Mouse (Mus musculus) kidney, postnatal 36 days (tissue): Measurements from ENCODE around the gene Asphd2.
"Not testable (repeated sequence)": the region's sequence is repeated elsewhere in the genome, so short reads cannot be mapped to it uniquely, and the experiment has no call there.

Source experiments
- DNase-seq, 2 experiments: peaks; one replicate each; pipeline ENCODE4 v3.0.0; 2021 to 2022; ENCODE audit warnings: mixed read lengths in 2 of 2

Asphd2 gene

GRCm38 (mm10) chr5:112394779-112395443, at the start of gene Asphd2:
TSS of gene Asphd2 (minus strand) at chr5:112394866.
- peak in 1 of 2 experiments; percentile 14 for DNase-seq

DNA sequence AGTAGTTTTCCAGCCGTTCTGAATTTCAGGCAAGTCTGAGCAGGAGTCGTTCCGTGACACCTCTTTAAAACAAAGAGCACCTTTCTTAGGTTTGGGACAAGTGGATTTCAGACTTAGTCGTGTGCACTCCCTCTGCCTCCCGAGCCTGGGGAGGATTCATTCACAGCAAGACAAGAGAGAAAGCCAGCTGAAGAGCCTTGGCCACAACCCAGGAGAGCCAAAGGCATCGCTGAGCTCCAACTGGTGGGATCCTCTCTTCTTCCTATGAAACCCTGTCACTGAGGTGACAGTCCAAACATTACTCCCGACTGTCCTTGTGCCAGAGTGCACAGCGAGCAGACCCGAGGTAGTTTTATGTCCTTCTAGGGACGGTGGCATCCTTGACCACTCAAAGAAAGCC, 43.9 kb upstream of the Asphd2 start:
- DNase-seq: no peak

GRCm38 (mm10) chr5:112433004-112433403, 38.3 kb upstream of the Asphd2 start:
- peak; percentile 55 to 83 for DNase-seq

DNA sequence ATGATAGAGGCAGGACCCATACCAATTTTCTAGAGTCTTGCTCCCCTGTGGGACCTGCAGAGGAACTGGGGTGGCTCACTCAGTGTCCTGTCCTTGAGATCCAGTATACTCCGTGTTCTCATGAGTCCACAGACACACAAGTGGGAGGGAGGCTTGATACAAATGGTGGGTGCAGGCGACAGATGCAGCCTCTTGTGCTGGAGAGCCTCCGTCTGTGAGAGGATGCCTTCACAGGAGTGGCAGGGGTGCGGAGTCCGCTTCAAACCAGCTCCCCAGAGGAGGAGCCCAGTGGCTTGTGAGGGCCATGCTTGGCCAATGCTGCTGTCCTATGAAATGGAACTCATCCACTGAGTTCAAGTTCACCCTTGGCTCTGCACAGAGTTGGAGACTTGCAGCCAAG, 37.4 kb upstream of the Asphd2 start:
- no peak for DNase-seq

DNA sequence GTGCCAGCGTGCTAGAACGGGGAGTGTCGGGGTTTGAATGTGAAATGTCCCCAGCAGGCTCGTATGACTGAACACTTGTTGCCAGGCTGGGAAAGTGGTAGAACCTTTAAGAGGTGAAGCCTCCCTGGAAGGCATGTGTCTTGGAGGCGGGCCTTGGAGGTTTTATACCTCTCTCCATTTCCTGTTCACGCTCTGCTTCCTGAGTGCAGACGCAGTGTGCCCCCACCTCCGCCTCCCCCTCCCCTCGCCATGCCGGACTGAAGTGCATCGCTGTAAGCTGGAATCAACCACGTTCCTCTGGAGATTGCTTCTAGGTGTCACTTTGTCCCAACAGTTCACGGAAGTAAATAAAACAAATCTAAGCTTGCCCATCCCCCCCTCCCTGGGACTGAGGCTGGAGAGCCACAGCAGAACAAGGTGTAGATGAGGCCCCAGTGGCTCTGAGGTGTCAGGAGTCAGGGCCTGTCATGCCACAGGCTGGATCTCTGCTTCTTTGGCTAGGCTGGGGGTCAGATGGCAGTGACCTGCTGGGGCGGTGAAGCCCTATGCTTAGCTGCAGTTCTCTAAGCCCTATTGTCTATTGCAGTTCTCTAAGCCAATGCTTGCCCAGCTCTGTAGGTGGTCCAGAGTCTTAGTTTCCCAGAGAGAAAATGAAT, 36.6 kb upstream of the Asphd2 start:
- DNase-seq: peak in 1 of 2 experiments; percentile 9

- DNase-seq: peak; percentile 46 to 80
Measured at GRCm38 (mm10) chr5:112428944-112429343, 34.3 kb upstream of the Asphd2 start.

- peak; percentile 45 to 84 for DNase-seq
Measured at GRCm38 (mm10) chr5:112427283-112427682, 32.6 kb upstream of the Asphd2 start.

DNA sequence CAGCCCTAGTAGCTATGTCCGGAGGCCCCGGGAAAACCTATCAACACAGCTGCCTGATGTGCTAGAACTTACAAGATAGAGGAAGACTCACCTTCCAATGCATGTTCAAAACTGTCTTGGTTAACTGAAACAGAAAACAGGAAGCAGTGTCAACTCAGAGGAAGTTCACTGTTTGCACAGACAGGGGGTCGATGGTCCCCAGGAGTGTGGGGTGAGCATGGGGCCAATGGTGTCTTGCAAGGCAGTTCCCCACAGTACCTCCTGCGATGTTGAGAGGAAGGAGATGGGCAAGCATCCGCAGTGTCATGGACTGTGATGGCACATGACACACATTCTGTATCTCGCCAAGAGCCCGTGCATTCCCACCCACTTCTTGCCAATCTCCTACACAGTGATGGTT, 32.0 kb upstream of the Asphd2 start:
- no peak for DNase-seq

DNA sequence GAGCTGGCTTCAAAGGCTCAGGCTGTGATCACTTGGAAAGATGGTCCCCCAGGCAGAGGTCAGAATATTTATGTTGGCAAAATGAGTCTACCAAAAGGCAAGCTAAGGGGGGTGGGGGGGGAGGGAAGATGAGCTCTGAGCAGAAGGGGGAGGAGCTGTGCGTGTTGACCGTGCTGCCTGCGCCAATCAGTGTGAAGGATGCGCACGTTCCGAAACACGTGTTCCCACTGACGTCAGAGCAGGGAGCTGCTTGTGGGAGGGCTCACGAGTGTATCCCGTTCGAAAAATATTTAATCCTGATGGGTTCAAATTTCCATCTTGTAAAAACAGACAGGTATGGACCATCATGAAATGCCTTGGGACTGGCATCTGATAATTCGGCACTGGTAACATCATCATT, 24.9 kb upstream of the Asphd2 start:
- DNase-seq: no peak

GRCm38 (mm10) chr5:112418023-112418422, 23.4 kb upstream of the Asphd2 start:
- DNase-seq: no peak

GRCm38 (mm10) chr5:112416673-112417072, 22.0 kb upstream of the Asphd2 start:
- DNase-seq: no peak

GRCm38 (mm10) chr5:112412781-112413180, 18.1 kb upstream of the Asphd2 start:
- not testable (repeated sequence) for DNase-seq

- DNase-seq: no peak
Measured at GRCm38 (mm10) chr5:112411514-112412335, 17.1 kb upstream of the Asphd2 start.

GRCm38 (mm10) chr5:112411072-112411471, 16.4 kb upstream of the Asphd2 start:
- DNase-seq: no peak

DNA sequence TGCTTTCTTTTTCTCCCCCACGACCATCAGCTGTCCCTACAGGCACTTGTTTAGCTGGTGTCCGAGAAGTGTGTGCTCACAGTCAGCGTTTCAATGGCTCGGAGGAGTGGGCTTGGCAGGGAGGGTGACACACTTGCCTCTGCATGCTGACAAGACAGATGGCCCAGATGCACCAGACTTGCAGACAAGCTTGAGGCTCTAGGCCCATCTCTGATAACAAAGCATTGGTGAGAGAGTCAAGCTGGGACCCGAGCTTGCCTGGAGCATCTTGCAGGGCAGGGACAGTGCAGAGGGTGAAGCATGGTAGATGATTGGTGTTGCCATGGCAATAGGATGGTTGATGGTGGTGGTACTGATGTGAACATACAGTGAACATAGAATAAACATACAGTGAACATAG, 14.6 kb upstream of the Asphd2 start:
- DNase-seq: no peak

- DNase-seq: no peak
Measured at GRCm38 (mm10) chr5:112406017-112406416, 11.4 kb upstream of the Asphd2 start.

DNA sequence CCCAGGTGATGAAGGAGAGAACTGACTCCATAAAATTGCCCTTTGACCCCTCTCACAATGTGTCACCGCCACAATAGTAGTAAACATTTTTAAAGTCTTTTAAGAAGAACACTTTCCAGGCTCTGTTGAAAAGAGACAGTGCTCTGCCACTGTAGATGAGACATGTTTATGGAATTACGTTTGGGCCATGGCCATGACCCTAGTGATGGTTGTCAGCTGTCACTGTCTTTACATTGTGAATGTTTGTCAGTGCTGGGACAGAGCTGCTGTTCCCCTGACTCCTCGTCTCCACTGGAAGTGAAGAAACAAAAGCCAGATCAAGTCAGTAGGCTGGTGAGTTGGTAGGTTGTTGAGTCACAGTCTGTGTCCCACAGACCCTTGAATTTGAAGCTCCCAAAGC, 7.8 kb upstream of the Asphd2 start:
- DNase-seq: no peak

DNA sequence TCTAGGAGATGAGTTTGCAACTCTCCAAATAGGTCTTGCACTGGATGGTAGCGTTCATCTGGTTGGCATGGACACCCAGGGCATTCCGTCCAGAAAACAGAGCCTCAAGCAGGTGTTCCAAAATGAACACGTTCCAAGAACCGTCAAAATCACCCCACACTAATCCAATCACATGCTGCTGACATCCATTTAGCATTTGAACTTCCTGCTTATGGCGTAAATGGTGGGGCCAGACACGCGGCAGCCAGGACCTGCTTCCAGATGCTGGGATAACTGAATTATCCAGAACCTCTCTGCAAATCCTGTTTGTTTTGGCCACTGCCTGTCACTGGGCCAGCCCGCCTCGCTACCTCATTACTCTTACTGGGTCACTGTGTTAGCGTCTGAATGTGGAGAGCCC, 4.6 kb upstream of the Asphd2 start:
- DNase-seq: no peak

DNA sequence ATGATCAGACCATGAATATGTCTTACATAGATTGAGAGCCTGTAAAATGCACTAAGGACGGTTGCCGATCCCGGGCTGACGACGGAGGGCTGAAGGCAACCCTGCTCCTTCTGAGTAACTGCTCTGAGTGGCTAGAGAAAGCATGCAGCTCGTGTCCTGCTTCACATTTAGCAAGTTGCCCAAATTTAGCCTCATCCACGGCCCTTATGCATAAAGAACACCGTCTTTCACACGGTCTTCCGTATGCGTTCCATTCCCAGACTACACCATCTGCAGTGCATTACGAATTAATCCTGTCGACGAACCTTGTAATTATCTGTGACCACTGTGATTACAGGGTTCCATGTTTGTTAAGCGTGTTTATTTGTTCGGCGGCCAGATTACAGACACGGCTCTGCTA, 1.4 kb upstream of the Asphd2 start:
- DNase-seq: no peak

- DNase-seq: no peak
Measured at GRCm38 (mm10) chr5:112394415-112394763, 277 bp downstream of the Asphd2 start.

GRCm38 (mm10) chr5:112393741-112394414, 788 bp downstream of the Asphd2 start:
- no peak for DNase-seq

- DNase-seq: no peak
Measured at GRCm38 (mm10) chr5:112391676-112392323, 2.9 kb downstream of the Asphd2 start.

- no peak for DNase-seq
Measured at GRCm38 (mm10) chr5:112391002-112391401, 3.7 kb downstream of the Asphd2 start.
